Mouse (Mus musculus) liver, embryonic 13.5 days (tissue): ENCODE results near the gene Capns2. TPM values are rescaled to one million over a fixed set of nuclear protein-coding genes. Genes with fewer than 3 reads are reported as not detected.

Experiments used
- ATAC-seq: fragments of 200-750 bp; cut with Nextera tagmentation; 2 replicates; pipeline ENCODE4 v1.8.0; 2017; ENCODE audit warnings: low read depth, mild to moderate bottlenecking, moderate number of reproducible peaks, moderate library complexity
- DNase-seq: peaks from one replicate; pipeline ENCODE4 v3.0.0; 2022
- H3K27ac ChIP-seq: fragments of 300-500 bp; sonication (generic); 2 replicates; pipeline ENCODE4 v1.5.1; 2015; ENCODE audit warnings: moderate library complexity, mild to moderate bottlenecking, inconsistent platforms
- H3K27me3 ChIP-seq: fragments of 300-500 bp; sonication (generic); 2 replicates; pipeline ENCODE4 v1.6.1; 2015; ENCODE audit warnings: mild to moderate bottlenecking, inconsistent platforms
- H3K36me3 ChIP-seq: fragments of 300-500 bp; sonication (generic); 2 replicates; pipeline ENCODE4 v1.6.1; 2015; ENCODE audit warnings: mild to moderate bottlenecking, inconsistent platforms
- H3K4me1 ChIP-seq: fragments of 300-500 bp; sonication (generic); replicated peaks from 2 replicates; pipeline ENCODE4 v1.6.1; 2015; ENCODE audit warnings: inconsistent platforms
- H3K4me2 ChIP-seq: fragments of 300-500 bp; sonication (generic); 2 replicates; pipeline ENCODE4 v1.6.1; 2015; ENCODE audit warnings: inconsistent platforms, mild to moderate bottlenecking, moderate library complexity
- H3K4me3 ChIP-seq: fragments of 300-500 bp; sonication (generic); replicated peaks from 2 replicates; pipeline ENCODE4 v1.5.1; 2015; ENCODE audit warnings: mild to moderate bottlenecking, inconsistent platforms
- H3K9ac ChIP-seq: fragments of 300-500 bp; sonication (generic); 2 replicates; pipeline ENCODE4 v1.6.1; 2015; ENCODE audit warnings: mild to moderate bottlenecking, inconsistent platforms
- H3K9me3 ChIP-seq: fragments of 300-500 bp; sonication (generic); replicated peaks from 2 replicates; pipeline ENCODE4 v1.6.1; 2016; ENCODE audit warnings: inconsistent platforms
- WGBS: fragments of 180-500 bp; shearing (Covaris S2); methylation state at CpG from one replicate; pipeline ENCODE4 v1.1.7; 2015; ENCODE audit not compliant: insufficient replicate concordance; 5-methylcytosine and 5-hydroxymethylcytosine counted together
- microRNA-seq: library from miRNA; unstranded; fragments of <30 nt; microRNA quantifications from one replicate; pipeline ENCODE4, GENCODE M21; 2016
- polyA plus RNA-seq: library from polyadenylated mRNA; unstranded; fragments of >200 nt; fragmentation: Nextera tagmentation; extraction: Ambion mirVana; gene quantifications from 2 replicates; pipeline ENCODE4 v1.2.1, GENCODE M21; 2015

Gene Capns2
- polyA plus RNA-seq, 1 experiment from 2014 or later: not detected

DNA sequence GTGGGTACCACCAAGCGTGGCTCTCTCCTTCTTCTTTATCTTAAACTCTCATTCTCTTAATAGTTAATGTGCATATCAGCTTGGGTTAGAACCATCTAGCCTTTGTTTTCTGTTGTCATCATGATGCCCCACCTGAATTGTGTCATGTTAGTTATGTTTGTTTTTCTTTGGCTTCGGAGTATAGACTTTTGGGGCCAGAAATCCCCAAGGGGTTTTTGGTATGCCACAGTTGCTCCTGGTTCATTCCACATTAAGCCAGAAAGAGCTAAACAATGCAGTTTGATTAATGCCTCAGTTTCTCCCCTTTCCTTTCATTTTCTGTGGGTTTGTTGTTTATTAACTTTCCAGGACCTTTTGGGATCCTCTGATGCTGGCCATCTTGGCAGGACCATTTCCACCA is 7.2 kb downstream of the Capns2 start:
- 60% methylated on average over 2 of the region's 2 CpGs for WGBS
- Histone ChIP-seq H3K4me2 (no peak overlapping the region), H3K4me1 (no peaks in the 10 kb centered on the region), H3K27me3 (no peaks in the 10 kb centered on the region), H3K36me3 (no peaks in the 10 kb centered on the region), H3K9ac (no peak overlapping the region), H3K9me3 (no peaks in the 10 kb centered on the region), H3K4me3 (no peak overlapping the region), H3K27ac (no peak overlapping the region)
- DNase-seq: no peak
- no peak for ATAC-seq

DNA sequence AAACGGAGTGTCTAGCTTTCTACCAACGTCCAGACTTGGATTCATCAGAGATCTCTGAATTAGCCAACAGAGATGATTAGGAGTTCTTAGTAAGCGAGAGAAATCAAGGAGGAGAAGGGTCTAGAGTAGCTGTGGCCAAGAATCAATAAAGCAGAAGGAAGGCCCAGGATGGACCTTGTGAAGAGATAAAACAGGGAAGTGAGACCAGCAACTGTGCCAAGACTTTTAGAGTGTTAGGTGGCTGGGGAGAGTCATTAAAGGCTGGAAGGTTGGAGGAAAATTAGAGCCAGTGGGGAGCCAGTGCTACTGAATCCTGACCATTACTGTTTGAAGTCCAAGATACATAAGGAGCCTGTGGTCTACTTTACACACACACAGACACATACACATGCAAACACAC is 10.3 kb downstream of the Capns2 start:
- DNase-seq: no peak
- no peaks in the 10 kb centered on the region for H3K36me3 ChIP-seq
- H3K27me3 ChIP-seq: no peaks in the 10 kb centered on the region
- ATAC-seq: no peak
- H3K27ac ChIP-seq: no peak overlapping the region
- H3K9me3 ChIP-seq: no peaks in the 10 kb centered on the region
- 56% methylated on average over 3 of the region's 3 CpGs for WGBS
- no peaks in the 10 kb centered on the region for H3K4me1 ChIP-seq
- H3K4me2 ChIP-seq: no peak overlapping the region
- H3K9ac ChIP-seq: no peak overlapping the region
- no peak overlapping the region for H3K4me3 ChIP-seq

DNA sequence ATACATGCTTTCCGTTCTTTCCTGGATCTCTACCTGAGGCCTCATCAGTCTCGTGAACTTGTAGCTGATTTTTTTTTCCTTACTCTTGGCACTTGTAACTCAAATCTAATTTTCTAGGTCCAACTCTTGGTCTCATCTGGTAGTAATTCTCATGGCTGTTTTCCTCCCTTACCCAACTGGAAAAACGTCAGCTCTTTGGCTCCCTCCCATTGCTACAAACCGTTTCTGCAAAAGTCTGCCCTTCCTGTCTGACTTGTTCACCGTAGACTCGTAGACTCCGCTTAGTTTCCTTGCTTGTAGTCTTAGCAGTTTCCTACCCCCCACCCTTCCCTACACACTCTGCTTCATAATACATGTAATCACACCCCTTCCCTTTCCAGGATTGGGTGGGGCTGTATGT is 12.2 kb downstream of the Capns2 start:
- DNase-seq: no peak
- H3K4me3 ChIP-seq: no peak overlapping the region
- no peaks in the 10 kb centered on the region for H3K9me3 ChIP-seq
- no peaks in the 10 kb centered on the region for H3K4me1 ChIP-seq
- no peak overlapping the region for H3K27ac ChIP-seq
- H3K9ac ChIP-seq: no peak overlapping the region
- no peaks in the 10 kb centered on the region for H3K27me3 ChIP-seq
- ATAC-seq: no peak
- WGBS: 76% methylated on average over 7 of the region's 7 CpGs
- H3K4me2 ChIP-seq: no peak overlapping the region
- H3K36me3 ChIP-seq: no peaks in the 10 kb centered on the region

DNA sequence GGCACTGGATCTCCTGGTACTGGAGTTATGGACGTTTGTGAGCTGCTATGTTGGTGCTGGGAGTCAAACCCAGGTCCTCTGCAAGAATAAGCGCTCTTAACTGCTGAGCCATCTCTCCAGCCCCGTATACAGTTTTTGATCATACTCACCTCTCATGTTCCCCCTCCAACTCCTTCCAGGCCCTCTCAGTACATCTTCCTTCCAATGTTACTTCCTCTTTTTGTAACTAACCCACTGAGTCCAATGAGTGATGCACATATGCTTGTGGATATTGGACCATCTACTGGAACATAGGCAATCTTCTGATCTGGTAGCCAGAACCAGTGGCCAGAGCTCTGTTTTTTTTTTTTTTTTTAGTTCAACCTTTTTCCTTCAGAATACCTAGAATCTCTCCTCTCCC is 14.9 kb downstream of the Capns2 start:
- Histone ChIP-seq H3K4me2 (no peak overlapping the region), H3K9me3 (no peaks in the 10 kb centered on the region), H3K36me3 (no peaks in the 10 kb centered on the region), H3K4me3 (no peak overlapping the region), H3K4me1 (no peaks in the 10 kb centered on the region), H3K9ac (no peak overlapping the region), H3K27ac (no peak overlapping the region), H3K27me3 (no peaks in the 10 kb centered on the region)
- DNase-seq (no peak), ATAC-seq (no peak)
- WGBS: 39% methylated on average over 3 of the region's 3 CpGs

DNA sequence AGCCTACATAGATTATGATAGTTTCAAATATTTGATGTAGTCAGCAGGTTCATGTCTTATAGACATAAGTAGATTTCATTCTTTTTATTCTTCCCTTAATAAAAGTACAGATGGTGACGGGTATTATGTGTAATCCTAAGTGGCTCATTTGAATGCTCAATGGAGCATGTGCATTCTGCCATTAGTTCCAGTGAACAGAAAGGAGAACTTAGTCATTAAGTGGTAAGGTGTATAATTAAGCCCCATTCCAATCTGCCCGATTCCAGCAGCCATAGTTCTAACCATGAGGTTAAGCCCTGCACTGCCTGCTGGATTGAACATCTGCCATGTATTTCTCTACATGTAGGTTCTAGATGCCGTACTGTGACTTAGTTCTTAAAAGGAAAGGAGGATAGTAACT is 20.6 kb downstream of the Capns2 start:
- no peaks in the 10 kb centered on the region for H3K9me3 ChIP-seq
- DNase-seq (no peak), ATAC-seq (no peak)
- H3K4me1 ChIP-seq: no peaks in the 10 kb centered on the region
- H3K9ac ChIP-seq: no peak overlapping the region
- no peak overlapping the region for H3K4me2 ChIP-seq
- H3K36me3 ChIP-seq: no peaks in the 10 kb centered on the region
- no peak overlapping the region for H3K4me3 ChIP-seq
- 64% methylated on average over 3 of the region's 3 CpGs for WGBS
- H3K27ac ChIP-seq: no peak overlapping the region
- H3K27me3 ChIP-seq: no peaks in the 10 kb centered on the region

DNA sequence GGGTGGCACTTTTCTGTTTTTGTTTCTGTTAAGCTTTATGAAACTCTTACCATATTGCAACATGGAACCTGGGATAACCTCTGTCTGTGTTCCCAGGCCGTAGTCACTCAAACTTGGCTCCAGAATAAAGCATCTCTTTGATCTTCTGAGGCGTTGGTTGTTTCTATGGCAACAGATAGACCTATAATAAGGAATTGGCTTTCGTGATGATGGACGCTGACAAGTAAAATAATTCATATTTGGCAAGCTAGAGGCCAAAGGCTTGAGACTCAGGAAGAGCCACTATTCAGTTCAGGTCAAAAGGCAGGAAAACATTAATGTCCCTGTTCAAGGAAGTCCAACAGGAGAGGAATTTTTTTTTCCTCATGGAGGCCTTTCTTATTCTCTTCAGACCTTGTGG is 27.8 kb downstream of the Capns2 start:
- ATAC-seq (no peak), DNase-seq (no peak)
- Histone ChIP-seq H3K9me3 (no peaks in the 10 kb centered on the region), H3K27ac (no peak overlapping the region), H3K9ac (no peak overlapping the region), H3K4me3 (no peak overlapping the region), H3K4me1 (no peaks in the 10 kb centered on the region), H3K36me3 (no peaks in the 10 kb centered on the region), H3K27me3 (no peaks in the 10 kb centered on the region), H3K4me2 (no peak overlapping the region)
- 64% methylated on average over 4 of the region's 4 CpGs for WGBS

DNA sequence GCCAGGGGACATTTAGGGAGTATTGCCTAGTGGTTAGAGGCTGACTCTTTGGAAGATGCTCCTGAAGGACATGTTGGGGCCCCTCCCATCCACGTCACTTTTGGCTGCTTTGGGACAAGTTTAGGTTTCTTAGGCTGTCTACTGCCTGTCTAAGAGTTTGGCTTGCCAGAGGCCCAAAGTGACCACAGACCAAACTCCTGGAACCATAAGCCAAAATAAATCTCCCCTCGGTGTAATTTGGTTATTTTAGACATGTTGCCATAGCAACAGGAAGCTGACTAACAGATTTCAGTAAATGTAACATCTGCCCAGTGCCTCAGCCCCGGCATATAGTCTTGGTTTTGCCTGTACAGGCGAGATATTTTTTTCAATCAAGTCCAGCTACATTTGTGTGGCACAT is 36.8 kb downstream of the Capns2 start:
- no peaks in the 10 kb centered on the region for H3K36me3 ChIP-seq
- no peak for DNase-seq
- H3K9me3 ChIP-seq: no peaks in the 10 kb centered on the region
- H3K27me3 ChIP-seq: no peaks in the 10 kb centered on the region
- no peaks in the 10 kb centered on the region for H3K4me1 ChIP-seq
- no peak overlapping the region for H3K4me2 ChIP-seq
- H3K4me3 ChIP-seq: no peak overlapping the region
- no peak overlapping the region for H3K9ac ChIP-seq
- ATAC-seq: no peak
- 45% methylated on average over 4 of the region's 4 CpGs for WGBS
- no peak overlapping the region for H3K27ac ChIP-seq

DNA sequence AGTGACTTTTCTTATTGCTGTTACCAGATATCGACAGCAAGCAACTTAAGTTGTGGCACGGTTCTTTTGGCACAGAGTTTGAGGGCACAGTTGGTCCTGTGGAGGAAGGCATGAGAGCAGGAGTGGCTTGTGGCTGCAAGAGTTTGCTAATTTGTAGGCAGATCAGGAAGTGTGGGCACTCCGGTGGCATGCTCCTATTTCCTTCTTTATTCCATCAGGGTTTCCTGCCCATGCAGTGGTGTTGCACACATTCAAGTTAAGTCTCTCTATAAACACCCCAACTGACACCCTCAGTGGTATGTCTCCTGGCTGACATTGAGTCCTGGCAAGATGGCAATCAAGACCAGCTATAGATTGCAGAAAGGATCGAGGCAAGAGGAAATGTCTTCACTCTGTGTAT is 47.9 kb downstream of the Capns2 start:
- no peak overlapping the region for H3K4me2 ChIP-seq
- H3K36me3 ChIP-seq: no peaks in the 10 kb centered on the region
- no peak for ATAC-seq
- H3K27me3 ChIP-seq: no peaks in the 10 kb centered on the region
- no peak overlapping the region for H3K4me3 ChIP-seq
- no peak overlapping the region for H3K9ac ChIP-seq
- H3K27ac ChIP-seq: no peak overlapping the region
- no peak for DNase-seq
- WGBS: 35% methylated on average over 4 of the region's 4 CpGs
- no peaks in the 10 kb centered on the region for H3K4me1 ChIP-seq
- no peaks in the 10 kb centered on the region for H3K9me3 ChIP-seq

DNA sequence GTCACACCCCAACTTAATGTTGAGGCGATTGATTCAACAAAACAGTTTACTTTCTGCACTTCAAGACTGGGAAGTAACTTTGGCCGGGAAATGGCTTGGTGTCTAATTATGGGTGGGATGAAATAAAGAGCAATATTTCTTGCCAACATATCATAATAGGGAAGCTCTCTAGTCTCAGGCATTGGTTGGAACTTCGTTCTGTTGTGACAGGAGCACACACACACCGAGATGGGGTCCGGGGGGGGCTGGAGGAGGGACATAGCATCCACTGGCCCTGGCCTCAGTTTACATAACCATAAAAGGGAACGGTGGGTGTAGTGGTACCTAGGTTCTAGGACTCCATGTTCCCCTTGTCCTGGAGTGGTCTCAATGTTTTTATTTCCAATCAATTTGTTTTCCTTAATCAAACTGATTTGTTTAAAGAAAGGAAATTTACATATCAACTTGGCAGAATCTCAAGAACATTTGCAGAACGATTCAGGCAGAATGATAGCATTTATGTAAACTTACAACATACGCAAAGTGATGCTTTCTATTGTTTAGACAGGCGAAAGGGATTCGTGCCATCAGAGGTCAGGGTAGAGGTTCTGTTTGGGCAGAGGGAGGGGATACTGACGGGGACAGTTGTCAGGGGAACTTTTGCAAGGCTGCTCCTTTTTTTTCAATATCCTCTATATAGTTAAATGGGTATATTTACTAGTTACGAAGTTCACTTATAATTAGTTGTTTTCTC is 49.6 kb downstream of the Capns2 start:
- Histone ChIP-seq H3K27me3 (no peaks in the 10 kb centered on the region), H3K9ac (no peak overlapping the region), H3K4me3 (no peak overlapping the region), H3K9me3 (no peaks in the 10 kb centered on the region), H3K4me1 (no peaks in the 10 kb centered on the region), H3K4me2 (no peak overlapping the region), H3K27ac (no peak overlapping the region), H3K36me3 (no peaks in the 10 kb centered on the region)
- 63% methylated on average over 12 of the region's 12 CpGs for WGBS
- ATAC-seq (no peak), DNase-seq (no peak)

Small RNA genes within 50 kb of the gene (microRNA-seq; reads per million reads assigned to microRNA genes)
- gene Gm22151: not detected

Other genes starting within 250 kb of the Capns2 start
- gene Irx6, start 227.1 kb upstream of the Capns2 start, polyA plus RNA-seq: not detected in 2 replicates
- 12.4 and 13.2 TPM in 2 replicates for gene Mmp2, start 74.1 kb upstream of the Capns2 start, polyA plus RNA-seq
- gene Lpcat2, start 46.1 kb upstream of the Capns2 start, polyA plus RNA-seq: 3.4 and 4.1 TPM in 2 replicates
- gene Slc6a2, start 58.7 kb downstream of the Capns2 start, polyA plus RNA-seq: not detected in 2 replicates
- not detected in 2 replicates for gene Ces1a, start 146.8 kb downstream of the Capns2 start, polyA plus RNA-seq
- gene Ces1b, start 178.6 kb downstream of the Capns2 start, polyA plus RNA-seq: not detected in 2 replicates
- gene Ces1c, start 229.9 kb downstream of the Capns2 start, polyA plus RNA-seq: 0.45 and 0.50 TPM in 2 replicates